Mouse (Mus musculus) E14TG2a.4 (cell line): Measurements from ENCODE around the gene Fmnl2.

Experiments
- CTCF ChIP-seq: conservative IDR thresholded peaks from 2 replicates; pipeline ENCODE4 v1.5.1; 2014; ENCODE audit warnings: low read length
- POU5F1 ChIP-seq: IDR thresholded peaks from 2 replicates; pipeline ENCODE4 v1.6.1; 2014; ENCODE audit warnings: low read length, borderline replicate concordance

- peak; percentile 85 for TF ChIP-seq CTCF
- no peak for TF ChIP-seq POU5F1
Observed at GRCm38 (mm10) chr2:53085617-53086202, 228.1 kb downstream of the Fmnl2 start.
